Mouse (Mus musculus) CH12.LX (cell line): Measurements from ENCODE around the gene Madd. TPM values are rescaled to one million over a fixed set of nuclear protein-coding genes. Genes with fewer than 3 reads are reported as not detected.

ENCODE experiments used
- DNase-seq: peaks from one replicate; pipeline ENCODE4 v3.0.0-alpha.2; 2013; ENCODE audit errors: extremely low read depth
- H3K27ac ChIP-seq: 2 replicates; pipeline ENCODE4 v1.5.1; 2012; ENCODE audit warnings: low read depth, mild to moderate bottlenecking, control low read depth, moderate library complexity; ENCODE audit not compliant: insufficient read depth
- H3K27me3 ChIP-seq: replicated peaks from 2 replicates; pipeline ENCODE3; 2012; ENCODE audit warnings: inconsistent platforms
- H3K36me3 ChIP-seq, 2 experiments: replicated peaks in 1 of 2; 2 replicates each; pipeline versions ENCODE3 to v1.6.1; 2012; ENCODE audit warnings: inconsistent platforms in 1 of 2, low read length in 1 of 2, mild to moderate bottlenecking in 1 of 2, mixed read lengths in 1 of 2, moderate library complexity in 1 of 2; ENCODE audit not compliant: control insufficient read depth in 1 of 2, insufficient read depth in 1 of 2
- H3K4me1 ChIP-seq, 2 experiments: 2 replicates each; pipeline ENCODE4 v1.6.1; 2012; ENCODE audit warnings: inconsistent platforms in 1 of 2, moderate library complexity in 1 of 2; ENCODE audit not compliant: insufficient read depth in 2 of 2, control insufficient read depth in 1 of 2
- H3K4me2 ChIP-seq: 2 replicates; pipeline ENCODE4 v1.6.1; 2012; ENCODE audit warnings: low read depth, mild to moderate bottlenecking, control low read depth; ENCODE audit not compliant: poor library complexity, insufficient read depth, severe bottlenecking
- H3K4me3 ChIP-seq, 3 experiments: fragments of 150-350 bp in 1 of 3; sonication (generic) in 1 of 3; replicated peaks in 1 of 3; 2 replicates each; pipeline versions ENCODE3 to v1.5.1; 2011 to 2012; ENCODE audit warnings: low read depth in 2 of 3, low read length in 2 of 3, mild to moderate bottlenecking in 2 of 3, moderate library complexity in 2 of 3, control low read depth in 1 of 3, improper control_type of control experiment in 1 of 3, inconsistent platforms in 1 of 3, mixed read lengths in 1 of 3; ENCODE audit not compliant: poor library complexity in 1 of 3
- H3K79me2 ChIP-seq: replicated peaks from 2 replicates; pipeline ENCODE4 v1.6.1; 2012; ENCODE audit warnings: mild to moderate bottlenecking, moderate library complexity; ENCODE audit not compliant: control insufficient read depth, poor library complexity, insufficient read depth, severe bottlenecking; ENCODE audit errors: extremely low read depth
- H3K9ac ChIP-seq: 2 replicates; pipeline ENCODE4 v1.6.1; 2012; ENCODE audit warnings: low read depth, mild to moderate bottlenecking, control low read depth, moderate library complexity; ENCODE audit not compliant: insufficient read depth
- H3K9me3 ChIP-seq: replicated peaks from 2 replicates; pipeline ENCODE3; 2012; ENCODE audit warnings: low read length, inconsistent platforms, mixed read lengths
- CTCF ChIP-seq, 2 experiments: IDR thresholded peaks in 1 of 2; conservative IDR thresholded peaks in 1 of 2; 2 replicates each; pipeline ENCODE4 v1.5.1; 2011 to 2012; ENCODE audit warnings: low read depth in 2 of 2, low read length in 2 of 2, improper control_type of control experiment in 1 of 2, inconsistent platforms in 1 of 2, mild to moderate bottlenecking in 1 of 2, moderate library complexity in 1 of 2
- GABPA ChIP-seq: IDR thresholded peaks from 2 replicates; pipeline ENCODE4 v1.6.1; 2012; ENCODE audit warnings: low read depth, low read length, improper control_type of control experiment, inconsistent platforms; ENCODE audit not compliant: insufficient replicate concordance
- JUND ChIP-seq: conservative IDR thresholded peaks from 2 replicates; pipeline ENCODE4 v1.6.1; 2011; ENCODE audit warnings: low read depth, low read length, improper control_type of control experiment
- KAT2A ChIP-seq: IDR thresholded peaks from 2 replicates; pipeline ENCODE4 v1.6.1; 2012; ENCODE audit warnings: low read length, improper control_type of control experiment, inconsistent platforms; ENCODE audit not compliant: insufficient replicate concordance
- MAX ChIP-seq: IDR thresholded peaks from 2 replicates; pipeline ENCODE4 v1.6.1; 2011; ENCODE audit warnings: low read length, improper control_type of control experiment
- MAZ ChIP-seq: IDR thresholded peaks from 2 replicates; pipeline ENCODE4 v1.6.1; 2012; ENCODE audit warnings: low read depth, mild to moderate bottlenecking, inconsistent platforms, low read length, improper control_type of control experiment, moderate library complexity
- MEF2A ChIP-seq: IDR thresholded peaks from 2 replicates; pipeline ENCODE4 v1.6.1; 2014; ENCODE audit warnings: low read depth, mild to moderate bottlenecking, inconsistent platforms, low read length, improper control_type of control experiment, borderline replicate concordance
- MXI1 ChIP-seq: IDR thresholded peaks from 2 replicates; pipeline ENCODE4 v1.6.1; 2011; ENCODE audit warnings: mild to moderate bottlenecking, low read depth, low read length, improper control_type of control experiment
- SIN3A ChIP-seq: IDR thresholded peaks from 2 replicates; pipeline ENCODE4 v1.6.1; 2012; ENCODE audit warnings: low read length, improper control_type of control experiment, inconsistent platforms
- SMC3 ChIP-seq: IDR thresholded peaks from 2 replicates; pipeline ENCODE4 v1.6.1; 2011; ENCODE audit warnings: low read depth, low read length, improper control_type of control experiment
- TCF12 ChIP-seq: IDR thresholded peaks from 2 replicates; pipeline ENCODE4 v1.6.1; 2014; ENCODE audit warnings: low read depth, mild to moderate bottlenecking, inconsistent platforms, low read length, improper control_type of control experiment
- dilution Hi-C: fragments of 300-500 bp; cut with MboI; formaldehyde crosslinking; loops from 2 replicates; pipeline ENCODE4 v1.14.3; 2020; ENCODE audit warnings: low sequenced_read_pairs; ENCODE audit not compliant: extremely low pct_unique_long_range_greater_than_20kb, extremely low pct_ligation_motif_present
- in situ Hi-C: fragments of 300-500 bp; cut with MboI; formaldehyde crosslinking; loops from 3 replicates; pipeline ENCODE4 v1.14.3; 2019; ENCODE audit warnings: low sequenced_read_pairs, low pct_ligation_motif_present, low pct_unique_long_range_greater_than_20kb, mixed read lengths
- polyA plus RNA-seq: library from polyadenylated mRNA; unstranded; fragments of >175 nt; gene quantifications from 2 replicates; pipeline ENCODE4 v1.2.1, GENCODE M21; 2012; ENCODE audit warnings: low read depth; ENCODE audit not compliant: insufficient read length
- total RNA-seq, 2 experiments: library from RNA; depleted of rRNA; stranded (reverse); fragments of 300-350 nt in 1 of 2; fragments of >200 nt in 1 of 2; gene quantifications; 2 replicates each; pipeline ENCODE4 v1.2.3; 2012 to 2014

Gene Madd
- total and polyA plus RNA-seq, 3 experiments, result 4.8 to 15.6 (median 14.6) TPM

DNA sequence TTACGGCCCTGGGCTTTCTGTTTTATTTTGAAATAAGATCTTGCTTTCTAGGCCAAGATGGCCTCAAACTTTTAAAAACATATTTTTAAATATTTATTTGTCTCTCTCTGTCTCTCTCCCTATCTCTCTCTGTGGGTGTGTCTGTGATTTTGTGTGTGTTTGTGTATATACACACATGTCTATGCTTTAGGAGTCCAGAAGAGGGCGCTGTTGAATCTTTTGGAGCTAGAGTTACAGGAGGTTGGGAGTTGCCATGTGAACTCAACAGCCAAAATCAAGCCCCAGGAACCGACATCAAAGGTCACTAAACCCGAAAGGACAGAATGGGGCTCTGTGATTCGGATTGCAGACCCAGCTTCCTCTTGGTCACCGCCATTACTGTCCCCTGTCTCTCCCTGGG is 73.2 kb downstream of the Madd start:
- TF ChIP-seq MAX (no peak), CTCF (conservative IDR thresholded peaks at IDR 0.05 in 1 of 2, IDR thresholded peaks at IDR 0.05 in 1 of 2; ENCODE audit: low read depth in 2 of 2, low read length in 2 of 2) (peak in 1 of 2 experiments; percentile 29; a peak in 2 of 4 replicates)
- H3K79me2 ChIP-seq, result peaks cover 16% of the 10 kb centered on the region
- 0 out of 4 replicates have a peak, but pooled peaks cover 0 to 3% of the 10 kb centered on the region in 2 experiments for H3K4me1 ChIP-seq
- dilution Hi-C loops (no loop called here), in situ Hi-C loops (no loop called here)
- H3K4me2 ChIP-seq, result no peak overlapping the region
- H3K9ac ChIP-seq, result no peak overlapping the region
- peak; percentile 17 for DNase-seq
- no peaks in the 10 kb centered on the region for H3K9me3 ChIP-seq
- H3K4me3 ChIP-seq, result no peak overlapping the region
- H3K27ac ChIP-seq, result no peak overlapping the region
- peaks cover 84 to 96% of the 10 kb centered on the region in 2 experiments for H3K36me3 ChIP-seq
- H3K27me3 ChIP-seq, result no peaks in the 10 kb centered on the region

DNA sequence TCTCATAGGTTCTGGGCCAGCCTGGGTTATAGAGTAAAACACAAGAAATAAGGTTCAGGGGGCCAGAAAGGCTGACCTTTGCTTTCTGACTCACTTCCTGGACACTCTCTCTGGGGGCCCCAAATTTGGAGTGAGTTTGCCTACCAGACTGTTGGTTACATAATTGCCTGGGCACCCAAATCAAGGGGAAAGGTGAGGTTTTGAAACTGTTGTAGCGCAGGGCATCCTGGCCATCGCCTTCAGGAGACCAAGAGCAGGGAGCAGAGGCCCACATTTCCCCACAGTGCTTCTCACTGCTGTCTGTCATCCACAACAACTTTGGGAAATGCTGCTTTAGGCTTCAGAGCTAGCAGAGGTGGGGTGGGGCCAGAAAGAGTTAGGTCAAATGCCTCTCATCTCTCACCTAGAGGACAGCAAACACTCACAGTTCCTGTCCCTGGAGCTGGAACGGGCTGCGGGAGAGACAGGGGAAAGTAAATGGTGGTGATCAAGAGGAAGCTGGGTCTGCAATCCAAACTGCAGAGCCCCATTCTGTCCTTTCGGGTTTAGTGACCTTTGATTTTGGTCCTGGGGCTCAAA is 73.7 kb downstream of the Madd start:
- H3K79me2 ChIP-seq, result peaks cover 16% of the 10 kb centered on the region
- no peak for DNase-seq
- H3K27ac ChIP-seq, result no peak overlapping the region
- no peak overlapping the region for H3K4me3 ChIP-seq
- H3K27me3 ChIP-seq, result no peaks in the 10 kb centered on the region
- 0 out of 4 replicates have a peak, but pooled peaks cover 0 to 3% of the 10 kb centered on the region in 2 experiments for H3K4me1 ChIP-seq
- no peak overlapping the region for H3K9ac ChIP-seq
- dilution Hi-C loops, result no loop called here
- TF ChIP-seq MAZ (no peak), SMC3 (no peak), KAT2A (no peak), MXI1 (no peak), TCF12 (no peak), GABPA (no peak), JUND (no peak), MEF2A (no peak), SIN3A (no peak)
- in situ Hi-C loops, result no loop called here
- no peaks in the 10 kb centered on the region for H3K9me3 ChIP-seq
- peaks cover 83 to 96% of the 10 kb centered on the region in 2 experiments for H3K36me3 ChIP-seq
- H3K4me2 ChIP-seq, result no peak overlapping the region

DNA sequence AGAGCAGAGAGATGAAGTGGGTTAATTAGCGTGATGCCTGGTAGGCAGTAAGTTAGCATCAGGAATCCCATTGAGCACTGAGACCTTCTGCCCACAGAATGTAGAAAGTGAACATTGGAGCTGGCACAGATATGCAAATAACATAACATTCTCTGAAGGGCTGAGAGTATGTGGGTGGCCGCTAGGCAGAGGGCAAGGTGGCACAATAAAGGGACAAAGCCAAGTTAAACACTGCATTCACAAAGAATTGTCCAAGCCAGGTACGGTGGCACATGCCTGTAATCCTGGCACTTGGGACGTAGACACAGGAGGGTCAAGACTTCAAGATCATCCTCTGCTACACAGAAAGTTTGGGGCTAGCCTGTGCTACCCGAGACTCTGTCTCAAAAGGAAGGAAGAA is 74.4 kb downstream of the Madd start:
- Histone ChIP-seq H3K9me3 (no peaks in the 10 kb centered on the region), H3K79me2 (peaks cover 16% of the 10 kb centered on the region), H3K9ac (no peak overlapping the region), H3K36me3 (peaks cover 80 to 95% of the 10 kb centered on the region in 2 experiments), H3K27ac (no peak overlapping the region), H3K4me1 (0 out of 4 replicates have a peak, but pooled peaks cover 0 to 3% of the 10 kb centered on the region in 2 experiments), H3K27me3 (no peaks in the 10 kb centered on the region), H3K4me3 (no peak overlapping the region), H3K4me2 (no peak overlapping the region)
- dilution Hi-C loops (no loop called here), in situ Hi-C loops (no loop called here)
- TF ChIP-seq KAT2A (no peak), JUND (no peak)
- DNase-seq, result no peak
